Mouse (Mus musculus) heart, postnatal 36 days (tissue): ENCODE measurements around the gene Ndufs7. TPM values are rescaled to one million over a fixed set of nuclear protein-coding genes. Genes with fewer than 3 reads are reported as not detected.

Source experiments
- microRNA-seq, 2 experiments: library from miRNA; unstranded; fragments of <30 nt; microRNA quantifications; one replicate each; pipeline ENCODE4 v1.2.0; 2021; ENCODE audit warnings: borderline number of aligned reads in 2 of 2
- total RNA-seq, 2 experiments: library from RNA; stranded (reverse); gene quantifications; 2 replicates each; pipeline ENCODE4 v1.2.3; 2021

The Ndufs7 gene
- total RNA-seq, 2 experiments from 2014 or later = 962 to 997 TPM

Small RNA genes lying within 50 kb of the gene (microRNA-seq; reads per million reads assigned to microRNA genes)
- gene Mir6911 = 0 to 0.72 reads per million in 2 experiments

Other genes starting within 250 kb of the Ndufs7 start
- 1 to 10 TPM; 4.1 to 5.9 TPM for gene Arhgap45, start 232.5 kb upstream of the Ndufs7 start, total RNA-seq
- 10 to 100 TPM; 88.5 to 96.4 TPM for gene Polr2e, start 209.3 kb upstream of the Ndufs7 start, total RNA-seq
- gene Gpx4, start 202.0 kb upstream of the Ndufs7 start, total RNA-seq = 100 to 1,000 TPM; 863 to 871 TPM
- gene Sbno2, start 143.6 kb upstream of the Ndufs7 start, total RNA-seq = 10 to 100 TPM; 11.2 to 12.2 TPM
- gene Stk11, start 133.3 kb upstream of the Ndufs7 start, total RNA-seq = 100 to 1,000 TPM; 137 to 165 TPM
- 1,000 to 10,000 TPM; 1,105 to 1,168 TPM for gene Atp5d, start 110.5 kb upstream of the Ndufs7 start, total RNA-seq
- gene Cbarp, start 108.3 kb upstream of the Ndufs7 start, total RNA-seq = 1 to 10 TPM; 2.0 to 4.7 TPM
- gene Midn, start 100.8 kb upstream of the Ndufs7 start, total RNA-seq = 100 to 1,000 TPM in 1 of 2 experiments, 10 to 100 TPM in 1; 99.9 to 117 TPM
- 10 to 100 TPM; 48.2 to 67.0 TPM for gene Cirbp, start 83.1 kb upstream of the Ndufs7 start, total RNA-seq
- 1 to 10 TPM; 4.4 to 4.6 TPM for gene 1600002K03Rik, start 76.2 kb upstream of the Ndufs7 start, total RNA-seq
- 1 to 10 TPM in 1 of 2 experiments, under 1 TPM in 1; 0.75 to 1.1 TPM for gene Efna2, start 69.6 kb upstream of the Ndufs7 start, total RNA-seq
- gene Mum1, start 22.7 kb upstream of the Ndufs7 start, total RNA-seq = 10 to 100 TPM; 13.1 to 15.3 TPM
- gene Gamt, start 11.9 kb downstream of the Ndufs7 start, total RNA-seq = 10 to 100 TPM in 1 of 2 experiments, 1 to 10 TPM in 1; 8.9 to 12.0 TPM
- 10 to 100 TPM; 57.7 to 58.5 TPM for gene Dazap1, start 12.4 kb downstream of the Ndufs7 start, total RNA-seq
- gene Rps15, start 43.3 kb downstream of the Ndufs7 start, total RNA-seq = 100 to 1,000 TPM; 748 to 777 TPM
- 1 to 10 TPM; 2.1 to 3.7 TPM for gene Apc2, start 46.9 kb downstream of the Ndufs7 start, total RNA-seq
- gene 2310011J03Rik, start 71.4 kb downstream of the Ndufs7 start, total RNA-seq = 10 to 100 TPM; 13.8 to 15.1 TPM
- gene Pcsk4, start 80.4 kb downstream of the Ndufs7 start, total RNA-seq = 1 to 10 TPM; 2.2 to 2.9 TPM
- 1 to 10 TPM; 2.7 TPM for gene Reep6, start 80.8 kb downstream of the Ndufs7 start, total RNA-seq
- 10 to 100 TPM; 75.9 to 83.8 TPM for gene Adamtsl5, start 99.3 kb downstream of the Ndufs7 start, total RNA-seq
- under 1 TPM; 0.49 to 0.64 TPM for gene Plk5, start 107.3 kb downstream of the Ndufs7 start, total RNA-seq
- 1 to 10 TPM; 8.1 to 8.6 TPM for gene Mex3d, start 138.5 kb downstream of the Ndufs7 start, total RNA-seq
- 10 to 100 TPM; 82.1 to 82.2 TPM for gene Mbd3, start 150.4 kb downstream of the Ndufs7 start, total RNA-seq
- 1,000 to 10,000 TPM; 1,920 to 2,020 TPM for gene Uqcr11, start 157.7 kb downstream of the Ndufs7 start, total RNA-seq
- gene Tcf3, start 184.5 kb downstream of the Ndufs7 start, total RNA-seq = 10 to 100 TPM; 17.9 to 20.9 TPM
- not detected for gene Onecut3, start 245.7 kb downstream of the Ndufs7 start, total RNA-seq